Mouse (Mus musculus) heart, embryonic 12.5 days (tissue): ENCODE results near the gene Depdc5. TPM values are rescaled to one million over a fixed set of nuclear protein-coding genes. Genes with fewer than 3 reads are reported as not detected.
A peak's percentile ranks its signal among the peaks of the same experiment; 100 is the strongest.
"Not testable (repeated sequence)": the region's sequence is repeated elsewhere in the genome, so short reads cannot be mapped to it uniquely, and the experiment has no call there.

Source experiments
- ATAC-seq: fragments of 200-750 bp; cut with Nextera tagmentation; 2 replicates; pipeline ENCODE4 v1.8.0; 2017; ENCODE audit warnings: moderate TSS enrichment, moderate library complexity; ENCODE audit not compliant: insufficient number of reproducible peaks, low FRiP score
- H3K27ac ChIP-seq: fragments of 300-500 bp; sonication (generic); 2 replicates; pipeline ENCODE4 v1.5.1; 2016; ENCODE audit warnings: mild to moderate bottlenecking, moderate library complexity; ENCODE audit not compliant: poor library complexity, severe bottlenecking
- H3K27me3 ChIP-seq: fragments of 300-500 bp; sonication (generic); replicated peaks from 2 replicates; pipeline ENCODE4 v1.6.1; 2016; ENCODE audit warnings: mild to moderate bottlenecking, moderate library complexity
- H3K36me3 ChIP-seq: fragments of 300-500 bp; sonication (generic); 2 replicates; pipeline ENCODE4 v1.6.1; 2016; ENCODE audit warnings: mild to moderate bottlenecking, moderate library complexity
- H3K4me1 ChIP-seq: fragments of 300-500 bp; sonication (generic); replicated peaks from 2 replicates; pipeline ENCODE4 v1.6.1; 2016; ENCODE audit warnings: mild to moderate bottlenecking
- H3K4me2 ChIP-seq: fragments of 300-500 bp; sonication (generic); 2 replicates; pipeline ENCODE4 v1.6.1; 2016; ENCODE audit warnings: mild to moderate bottlenecking, moderate library complexity
- H3K4me3 ChIP-seq: fragments of 300-500 bp; sonication (generic); 2 replicates; pipeline ENCODE4 v1.5.1; 2016; ENCODE audit warnings: mild to moderate bottlenecking
- H3K9ac ChIP-seq: fragments of 300-500 bp; sonication (generic); 2 replicates; pipeline ENCODE4 v1.6.1; 2016; ENCODE audit warnings: mild to moderate bottlenecking, moderate library complexity
- H3K9me3 ChIP-seq: fragments of 300-500 bp; sonication (generic); replicated peaks from 2 replicates; pipeline ENCODE4 v1.6.1; 2016; ENCODE audit warnings: mild to moderate bottlenecking, moderate library complexity
- WGBS: fragments of 180-500 bp; shearing (Covaris S2); methylation state at CpG from one replicate; pipeline ENCODE4 v1.1.7; 2016; 5-methylcytosine and 5-hydroxymethylcytosine counted together
- polyA plus RNA-seq: library from polyadenylated mRNA; unstranded; fragments of >200 nt; fragmentation: Nextera tagmentation; extraction: Ambion mirVana; gene quantifications from 2 replicates; pipeline ENCODE4 v1.2.1, GENCODE M21; 2016

Gene Depdc5
- polyA plus RNA-seq, 1 experiment from 2014 or later: 23.6 TPM

- H3K27me3 ChIP-seq: no peaks in the 10 kb centered on the region
- no peak overlapping the region for H3K4me3 ChIP-seq
- no peak overlapping the region for H3K27ac ChIP-seq
- H3K36me3 ChIP-seq: peaks cover 75% of the 10 kb centered on the region
- no peaks in the 10 kb centered on the region for H3K4me1 ChIP-seq
- no peak for ATAC-seq
- no peaks in the 10 kb centered on the region for H3K9me3 ChIP-seq
- WGBS: 77% methylated on average over 3 of the region's 3 CpGs
- no peak overlapping the region for H3K9ac ChIP-seq
- H3K4me2 ChIP-seq: no peak overlapping the region
These were observed 50.6 kb downstream of the Depdc5 start for GRCm38 (mm10) chr5:32914071-32914470.

- not testable (repeated sequence) for ATAC-seq, H3K9me3 ChIP-seq
- 95% methylated on average over 2 of the region's 2 CpGs for WGBS
These were observed 55.8 kb downstream of the Depdc5 start for GRCm38 (mm10) chr5:32919281-32919680.

GRCm38 (mm10) chr5:32922906-32923305, 59.4 kb downstream of the Depdc5 start:
- Histone ChIP-seq H3K27ac (no peak overlapping the region), H3K4me3 (no peak overlapping the region), H3K9me3 (no peaks in the 10 kb centered on the region), H3K4me1 (no peaks in the 10 kb centered on the region), H3K9ac (no peak overlapping the region), H3K27me3 (no peaks in the 10 kb centered on the region), H3K36me3 (peaks cover 79% of the 10 kb centered on the region), H3K4me2 (no peak overlapping the region)
- no peak for ATAC-seq
- WGBS: 86% methylated on average over 4 of the region's 4 CpGs

More at GRCm38 (mm10) chr5:32919281-32919680, 55.8 kb downstream of the Depdc5 start:
- H3K9ac ChIP-seq, H3K27ac ChIP-seq, H3K4me3 ChIP-seq, H3K4me2 ChIP-seq, H3K4me1 ChIP-seq, H3K27me3 ChIP-seq: not testable (repeated sequence)
- peaks cover 79% of the 10 kb centered on the region for H3K36me3 ChIP-seq

DNA sequence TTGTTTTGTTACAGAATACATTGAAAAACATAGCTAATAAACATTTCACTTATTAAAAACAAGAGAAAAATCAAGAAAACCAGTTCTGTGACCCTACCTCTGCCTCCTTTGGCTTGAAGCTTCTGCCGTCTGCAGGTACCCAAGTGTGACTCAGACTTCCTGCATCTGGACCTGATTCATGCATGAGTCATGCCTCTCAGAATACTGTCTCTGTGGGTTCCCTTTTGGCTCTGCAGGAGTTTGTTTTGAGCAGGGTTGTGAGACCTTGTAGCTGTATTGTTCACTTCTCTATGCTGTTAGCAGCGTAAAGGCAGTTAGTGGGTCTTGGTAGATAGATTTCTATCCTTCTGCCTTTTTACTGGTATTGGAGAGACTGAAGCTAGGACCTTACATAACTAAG, 67.3 kb downstream of the Depdc5 start:
- H3K27me3 ChIP-seq: no peaks in the 10 kb centered on the region
- 0 out of 2 replicates have a peak, but pooled peaks cover 5% of the 10 kb centered on the region for H3K4me1 ChIP-seq
- ATAC-seq: no peak
- H3K9ac ChIP-seq: no peak overlapping the region
- no peak overlapping the region for H3K4me2 ChIP-seq
- WGBS: 56% methylated on average over 2 of the region's 2 CpGs
- H3K9me3 ChIP-seq: no peaks in the 10 kb centered on the region
- H3K36me3 ChIP-seq: peaks cover 68% of the 10 kb centered on the region
- no peak overlapping the region for H3K27ac ChIP-seq
- H3K4me3 ChIP-seq: no peak overlapping the region

DNA sequence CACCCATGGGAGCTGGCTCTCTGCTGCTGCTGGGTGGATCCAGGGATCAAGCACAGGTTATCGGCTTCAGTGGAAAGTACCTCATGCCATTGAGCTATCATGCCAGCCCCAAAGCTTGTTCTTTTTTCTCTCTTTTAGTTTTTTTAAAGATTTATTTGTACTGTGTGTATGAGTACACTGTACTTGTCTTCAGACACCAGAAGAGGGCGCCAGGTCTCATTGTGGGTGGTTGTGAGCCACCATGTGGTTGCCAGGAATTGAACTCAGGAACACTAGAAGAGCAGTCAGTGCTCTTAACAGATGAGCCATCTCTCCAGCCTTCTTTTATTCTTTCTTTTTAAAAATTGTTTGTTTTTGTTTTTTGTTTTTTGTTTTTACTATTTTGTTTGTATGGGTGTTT, 71.2 kb downstream of the Depdc5 start:
- H3K27me3 ChIP-seq: no peaks in the 10 kb centered on the region
- no peak overlapping the region for H3K27ac ChIP-seq
- ATAC-seq: no peak
- 0 out of 2 replicates have a peak, but pooled peaks cover 5% of the 10 kb centered on the region for H3K4me1 ChIP-seq
- WGBS: 72% methylated on average over 2 of the region's 2 CpGs
- H3K9me3 ChIP-seq: no peaks in the 10 kb centered on the region
- peaks cover 69% of the 10 kb centered on the region for H3K36me3 ChIP-seq
- no peak overlapping the region for H3K9ac ChIP-seq
- H3K4me2 ChIP-seq: no peak overlapping the region
- no peak overlapping the region for H3K4me3 ChIP-seq

DNA sequence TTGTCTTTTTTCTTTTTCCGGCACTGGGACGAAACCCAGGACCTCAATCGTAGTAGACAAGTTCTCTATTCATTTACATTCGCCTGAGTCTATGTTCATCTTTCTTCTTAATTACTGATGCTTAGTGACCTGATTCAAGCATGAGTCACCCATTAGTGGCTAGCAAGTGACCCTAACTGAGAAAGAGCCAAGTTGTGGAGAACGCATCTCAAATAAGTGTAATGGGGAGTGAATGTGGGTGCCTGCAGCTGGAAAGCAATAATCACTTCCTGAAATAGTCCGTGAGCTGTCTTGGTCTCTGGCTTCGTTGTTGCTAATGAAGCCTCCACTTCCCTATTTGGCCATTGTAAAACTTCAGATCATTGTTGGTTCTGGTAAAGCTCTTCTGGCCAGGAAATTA, 77.1 kb downstream of the Depdc5 start:
- Histone ChIP-seq H3K36me3 (peaks cover 85% of the 10 kb centered on the region), H3K27me3 (no peaks in the 10 kb centered on the region), H3K4me3 (no peak overlapping the region), H3K27ac (no peak overlapping the region), H3K4me2 (no peak overlapping the region), H3K9ac (no peak overlapping the region), H3K9me3 (no peaks in the 10 kb centered on the region), H3K4me1 (no peaks in the 10 kb centered on the region)
- WGBS: 94% methylated on average over 7 of the region's 7 CpGs
- no peak for ATAC-seq

DNA sequence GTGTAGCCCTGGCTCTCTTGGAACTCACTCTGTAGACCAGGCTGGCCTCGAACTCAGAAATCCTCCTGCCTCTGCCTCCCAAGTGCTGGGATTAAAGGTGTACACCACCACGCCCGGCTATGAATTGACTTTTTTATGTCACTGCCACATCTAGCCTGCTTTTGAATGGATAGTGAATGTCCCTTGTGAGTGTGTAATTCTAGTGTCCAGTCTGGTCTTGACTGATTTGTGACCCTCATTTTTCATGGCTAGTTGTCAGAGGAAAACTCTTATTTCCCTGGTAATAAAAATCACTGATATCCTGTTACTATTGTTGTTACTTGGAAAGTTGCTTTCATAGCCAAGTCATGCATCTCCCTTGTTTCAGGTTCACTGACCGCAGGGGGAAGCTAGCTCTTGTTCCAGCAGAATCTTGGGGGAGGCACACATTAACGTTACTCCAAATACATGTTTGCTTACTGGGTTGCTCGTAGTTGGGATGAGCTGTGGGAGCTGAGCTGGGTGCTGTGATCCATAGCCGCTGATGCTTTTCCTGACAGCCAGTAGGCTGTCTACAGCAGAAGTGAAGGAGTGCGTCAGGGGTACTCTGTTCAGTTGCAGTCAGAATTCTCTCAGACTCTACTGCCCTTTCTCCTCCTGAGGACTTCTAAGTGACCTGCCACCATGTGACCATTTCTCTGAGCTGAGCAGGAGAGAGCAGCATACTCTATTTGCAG, 77.9 kb downstream of the Depdc5 start:
- Histone ChIP-seq H3K9me3 (no peaks in the 10 kb centered on the region), H3K4me1 (no peaks in the 10 kb centered on the region), H3K4me3 (no peak overlapping the region), H3K9ac (no peak overlapping the region), H3K27ac (no peak overlapping the region), H3K27me3 (no peaks in the 10 kb centered on the region), H3K4me2 (no peak overlapping the region), H3K36me3 (peaks cover 83% of the 10 kb centered on the region)
- 90% methylated on average over 8 of the region's 8 CpGs for WGBS
- ATAC-seq: no peak

DNA sequence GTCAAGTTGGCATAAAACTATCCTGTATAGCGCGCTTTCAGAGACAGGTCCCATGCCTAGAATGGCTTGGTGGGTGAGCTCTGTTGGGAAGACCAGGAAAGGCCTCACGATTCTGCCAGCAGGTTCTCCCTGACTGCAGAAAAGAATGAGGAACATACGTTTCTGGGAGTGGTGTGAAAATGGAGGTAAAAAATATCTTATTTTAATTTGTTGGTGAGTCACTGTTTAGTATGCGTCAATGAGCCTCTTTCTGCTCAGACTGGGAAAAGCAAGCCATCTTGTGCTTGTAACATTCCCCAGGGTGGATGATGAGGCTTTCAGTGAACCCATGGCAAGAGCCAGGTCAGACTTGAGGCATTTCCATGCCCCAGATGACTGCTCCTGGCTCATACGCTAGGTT, 86.6 kb downstream of the Depdc5 start:
- H3K4me1 ChIP-seq: peaks cover 12% of the 10 kb centered on the region
- no peaks in the 10 kb centered on the region for H3K27me3 ChIP-seq
- H3K4me3 ChIP-seq: no peak overlapping the region
- ATAC-seq: no peak
- H3K27ac ChIP-seq: peak overlapping the region; percentile 56
- WGBS: 90% methylated on average over 6 of the region's 6 CpGs
- H3K36me3 ChIP-seq: peaks cover 65% of the 10 kb centered on the region
- no peak overlapping the region for H3K9ac ChIP-seq
- no peak overlapping the region for H3K4me2 ChIP-seq
- H3K9me3 ChIP-seq: no peaks in the 10 kb centered on the region

DNA sequence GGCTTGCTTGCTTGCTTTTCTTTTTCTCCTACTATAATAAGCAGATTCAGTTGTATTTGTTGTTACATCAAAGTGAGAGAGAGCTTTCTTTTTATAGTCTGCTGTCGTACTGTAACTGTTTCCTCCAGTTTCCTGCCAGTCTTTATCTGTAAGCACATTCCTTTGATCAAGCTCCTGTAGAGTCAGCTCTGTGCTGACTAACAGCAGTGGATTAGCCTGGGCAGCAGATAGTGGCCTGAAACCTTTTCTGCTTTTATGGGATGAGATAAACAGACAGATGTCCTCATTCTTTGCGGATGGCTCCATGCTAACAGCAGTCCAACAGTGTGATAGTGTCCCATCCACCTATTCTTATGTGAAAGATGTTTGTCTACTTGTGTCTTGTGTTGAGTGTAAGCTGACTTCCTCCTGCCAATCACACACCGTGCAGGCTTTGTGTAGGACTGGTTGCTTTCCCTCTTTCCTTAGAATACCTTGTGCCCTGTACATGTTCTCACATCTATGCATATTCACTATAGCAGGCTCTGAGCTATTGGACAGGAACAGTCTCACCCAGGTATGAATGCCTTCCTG, 87.3 kb downstream of the Depdc5 start:
- H3K27ac ChIP-seq: peak overlapping the region; percentile 56
- peak; percentile 69; the same call in 1 of the 2 replicates for ATAC-seq
- 15% methylated on average over 3 of the region's 3 CpGs for WGBS

DNA sequence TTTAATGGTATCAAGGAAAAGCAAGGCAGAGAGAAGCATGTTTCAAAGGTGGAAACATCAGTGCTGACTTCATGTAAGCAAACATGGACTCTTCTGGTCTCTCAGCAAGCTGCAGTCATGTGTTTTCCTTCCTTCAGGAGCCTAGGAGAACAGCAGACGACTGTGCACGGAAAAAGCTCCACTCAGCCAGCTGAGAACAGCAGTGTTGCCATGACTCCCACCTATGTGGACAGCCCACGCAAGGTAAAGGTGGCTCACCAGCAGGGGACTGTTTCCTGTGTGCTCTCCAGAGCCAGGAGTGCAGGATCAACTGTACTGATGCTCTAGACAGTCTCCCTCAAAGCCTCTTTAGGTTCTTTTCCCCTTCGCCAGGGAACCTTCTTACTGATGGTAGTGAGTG, 92.2 kb downstream of the Depdc5 start:
- WGBS: 86% methylated on average over 4 of the region's 4 CpGs
- H3K9me3 ChIP-seq: no peaks in the 10 kb centered on the region
- no peak overlapping the region for H3K9ac ChIP-seq
- H3K4me2 ChIP-seq: no peak overlapping the region
- H3K36me3 ChIP-seq: peaks cover 62% of the 10 kb centered on the region
- no peaks in the 10 kb centered on the region for H3K27me3 ChIP-seq
- H3K27ac ChIP-seq: no peak overlapping the region
- no peak overlapping the region for H3K4me3 ChIP-seq
- H3K4me1 ChIP-seq: peaks cover 6% of the 10 kb centered on the region
- no peak for ATAC-seq

More for the DNA sequence above, 87.3 kb downstream of the Depdc5 start:
- Histone ChIP-seq H3K9ac (no peak overlapping the region), H3K4me1 (peaks cover 12% of the 10 kb centered on the region), H3K9me3 (no peaks in the 10 kb centered on the region), H3K27me3 (no peaks in the 10 kb centered on the region), H3K36me3 (peaks cover 67% of the 10 kb centered on the region), H3K4me3 (no peak overlapping the region), H3K4me2 (no peak overlapping the region)

- Histone ChIP-seq H3K4me2 (no peak overlapping the region), H3K9me3 (no peaks in the 10 kb centered on the region), H3K4me1 (peaks cover 4% of the 10 kb centered on the region; the same call in 1 of the 2 replicates), H3K4me3 (no peak overlapping the region), H3K27ac (no peak overlapping the region), H3K27me3 (no peaks in the 10 kb centered on the region), H3K36me3 (peaks cover 62% of the 10 kb centered on the region), H3K9ac (no peak overlapping the region)
- ATAC-seq: no peak
- WGBS: 62% methylated on average over 3 of the region's 3 CpGs
These were observed 98.1 kb downstream of the Depdc5 start for GRCm38 (mm10) chr5:32961616-32962015.
